ENCODE assay signal across 14 mouse cellular contexts in the genomic region with DNA sequence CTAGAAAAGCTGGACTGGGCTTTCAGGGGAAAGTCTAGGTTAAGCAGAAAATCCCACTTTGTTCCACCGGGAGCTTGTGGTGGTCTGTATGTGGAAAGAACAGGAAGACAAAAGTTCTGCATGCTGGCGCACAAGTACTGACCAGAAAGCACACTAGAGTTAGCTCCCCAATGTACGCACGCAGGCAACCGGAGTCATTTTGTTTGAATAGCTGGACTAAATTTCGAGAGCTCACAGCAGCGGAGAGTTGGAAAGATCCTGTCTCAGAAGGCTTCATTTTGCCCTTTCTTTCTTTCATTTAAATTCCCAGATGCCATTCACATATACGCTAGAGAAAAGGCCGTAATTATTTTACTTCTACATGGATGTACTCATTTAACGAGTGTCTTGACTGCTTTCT. TPM values are rescaled to one million over a fixed set of nuclear protein-coding genes. Genes with fewer than 3 reads are reported as not detected.
DNase-seq lines count a peak whose midpoint lies in the region; ATAC-seq and TF ChIP-seq lines count a peak whose summit lies in the region.
"Had no signal": no experiment of that assay in that cellular context is flagged by ENCODE, and none has a peak within 500 bp of the region (broad histone marks: within the 10 kb centered on the region; RNA-seq: fewer than 3 reads in every experiment).

No protein-coding gene starts in this region.

- 70% methylated on average over 10 of the region's 10 CpGs for WGBS in limb, embryonic 12.5 days
- 84% methylated on average over 10 of the region's 10 CpGs for WGBS in hindbrain, embryonic 13.5 days

- no peaks in the 10 kb centered on the region for H3K27me3 ChIP-seq in limb, embryonic 12.5 days
- no peaks in the 10 kb centered on the region for H3K27me3 ChIP-seq in hindbrain, embryonic 13.5 days
- H3K27me3 ChIP-seq: heart, embryonic 13.5 days; liver, embryonic 13.5 days; midbrain, embryonic 12.5 days had no signal

- H3K36me3 ChIP-seq in limb, embryonic 12.5 days = no peaks in the 10 kb centered on the region
- no peaks in the 10 kb centered on the region for H3K36me3 ChIP-seq in hindbrain, embryonic 13.5 days
- H3K36me3 ChIP-seq: forebrain, embryonic 12.5 days; heart, embryonic 13.5 days; liver, embryonic 13.5 days; midbrain, embryonic 12.5 days had no signal

- DNase-seq in layer of hippocampus, adult 2 months (ENCODE audit: low spot score in 2 of 2) = no peak
- DNase-seq in layer of hippocampus, postnatal 14 days (ENCODE audit: low spot score in 2 of 2) = no peak
- peak; percentile 36 for DNase-seq in thymus, postnatal 25 days
- DNase-seq in thymus, adult 18-20 months = no peak
- DNase-seq in cerebellum, adult 11-12 months = no peak
- DNase-seq: cerebellum, adult 9-10 months; kidney, adult 9 months; kidney, postnatal 4 days; liver, embryonic 13.5 days had no signal

- no peak overlapping the region for H3K4me2 ChIP-seq in limb, embryonic 12.5 days
- H3K4me2 ChIP-seq in hindbrain, embryonic 13.5 days = no peak overlapping the region
- H3K4me2 ChIP-seq: forebrain, embryonic 12.5 days; liver, embryonic 13.5 days; midbrain, embryonic 12.5 days had no signal

- H3K27ac ChIP-seq in layer of hippocampus, adult 2 months = peak overlapping the region; percentile 55; the same call in 1 of the 2 replicates
- 0 out of 2 replicates have a peak overlapping the region, but pooled peaks have one; percentile 26 for H3K27ac ChIP-seq in limb, embryonic 12.5 days
- H3K27ac ChIP-seq in hindbrain, embryonic 13.5 days = no peak overlapping the region
- H3K27ac ChIP-seq: forebrain, embryonic 12.5 days; heart, embryonic 13.5 days; liver, embryonic 13.5 days; midbrain, embryonic 12.5 days had no signal

- peaks cover 40% of the 10 kb centered on the region for H3K4me1 ChIP-seq in limb, embryonic 12.5 days (replicated peaks)
- H3K4me1 ChIP-seq in hindbrain, embryonic 13.5 days (replicated peaks) = peaks cover 3% of the 10 kb centered on the region; the same call in 1 of the 2 replicates
- H3K4me1 ChIP-seq: midbrain, embryonic 12.5 days had no signal

- no peak overlapping the region for H3K4me3 ChIP-seq in layer of hippocampus, adult 2 months
- H3K4me3 ChIP-seq in limb, embryonic 12.5 days (replicated peaks) = no peak overlapping the region
- H3K4me3 ChIP-seq in hindbrain, embryonic 13.5 days = no peak overlapping the region
- H3K4me3 ChIP-seq: forebrain, embryonic 12.5 days; heart, embryonic 13.5 days; liver, embryonic 13.5 days; midbrain, embryonic 12.5 days had no signal

- TF ChIP-seq CTCF in layer of hippocampus, adult 2 months (conservative IDR thresholded peaks at IDR 0.05) = no peak

- no peaks in the 10 kb centered on the region for H3K9me3 ChIP-seq in limb, embryonic 12.5 days
- H3K9me3 ChIP-seq in hindbrain, embryonic 13.5 days = no peaks in the 10 kb centered on the region
- H3K9me3 ChIP-seq: forebrain, embryonic 12.5 days; heart, embryonic 13.5 days; liver, embryonic 13.5 days; midbrain, embryonic 12.5 days had no signal

- ATAC-seq in limb, embryonic 12.5 days (ENCODE audit: insufficient number of reproducible peaks, insufficient read depth, low FRiP score, low TSS enrichment, low read depth) = no peak
- ATAC-seq in hindbrain, embryonic 13.5 days (ENCODE audit: low FRiP score) = no peak

- no peak overlapping the region for H3K9ac ChIP-seq in limb, embryonic 12.5 days (replicated peaks)
- no peak overlapping the region for H3K9ac ChIP-seq in hindbrain, embryonic 13.5 days
- H3K9ac ChIP-seq: forebrain, embryonic 12.5 days; heart, embryonic 13.5 days; liver, embryonic 13.5 days; midbrain, embryonic 12.5 days had no signal

RNA-seq across cellular contexts. Expression of a gene that starts 20.3 kb away (rescaled TPM):
- 10 to 100 TPM; 64.9 to 66.7 TPM for total RNA-seq in layer of hippocampus, adult 2 months (2021)
- total RNA-seq in layer of hippocampus, postnatal 14 days (2021) = 10 to 100 TPM; 75.7 to 83.9 TPM
- polyA plus RNA-seq in limb, embryonic 12.5 days (2016; fragmentation: Nextera tagmentation; extraction: Ambion mirVana) = 117 and 122 TPM in 2 replicates
- 27.2 and 27.7 TPM in 2 replicates for polyA plus RNA-seq in hindbrain, embryonic 13.5 days (2015; fragmentation: Nextera tagmentation; extraction: Ambion mirVana)
